Mouse (Mus musculus): ENCODE data around the gene Rbsn.

Rbsn gene

DNA sequence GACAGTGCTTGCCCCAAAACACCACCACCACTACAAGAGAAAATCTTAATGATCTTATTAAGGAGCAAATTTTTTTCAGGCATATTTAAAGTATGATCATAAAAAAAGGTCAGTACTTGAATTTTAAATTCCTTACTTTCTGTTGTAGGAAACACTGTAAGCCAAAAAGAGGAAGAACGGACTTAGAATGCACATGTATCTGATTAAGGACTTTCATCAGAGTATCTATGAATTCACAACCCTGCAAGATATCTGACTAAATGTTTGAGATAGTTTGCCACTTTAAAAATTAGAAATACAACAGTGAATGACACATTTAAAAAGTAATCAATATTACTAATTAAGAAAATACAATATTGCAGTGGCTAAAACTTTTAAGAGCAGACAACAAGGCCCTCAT is 38.3 kb downstream of the Rbsn start:
- no peak for DNase-seq (ENCODE audit: low spot score)

DNA sequence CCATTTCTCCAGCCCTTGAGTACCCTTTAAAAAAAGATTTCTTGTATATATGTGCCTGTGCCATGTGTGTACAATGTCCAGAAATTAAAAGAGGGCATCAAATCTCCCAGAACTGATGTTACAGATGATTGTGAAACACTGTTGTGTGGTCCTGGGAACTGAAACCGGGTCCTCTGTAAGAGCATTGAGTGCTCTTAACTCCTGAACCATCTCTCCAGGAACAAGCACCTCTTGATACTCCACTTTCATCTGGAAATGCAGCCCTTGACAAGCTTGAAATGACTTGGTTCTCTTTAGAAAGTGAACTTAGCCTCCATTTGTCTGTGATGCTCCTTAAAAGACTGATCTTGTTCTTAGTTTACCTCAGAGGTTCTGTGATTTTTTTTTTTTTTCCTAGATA is 52.0 kb downstream of the Rbsn start:
- DNase-seq (ENCODE audit: low spot score), result no peak

DNA sequence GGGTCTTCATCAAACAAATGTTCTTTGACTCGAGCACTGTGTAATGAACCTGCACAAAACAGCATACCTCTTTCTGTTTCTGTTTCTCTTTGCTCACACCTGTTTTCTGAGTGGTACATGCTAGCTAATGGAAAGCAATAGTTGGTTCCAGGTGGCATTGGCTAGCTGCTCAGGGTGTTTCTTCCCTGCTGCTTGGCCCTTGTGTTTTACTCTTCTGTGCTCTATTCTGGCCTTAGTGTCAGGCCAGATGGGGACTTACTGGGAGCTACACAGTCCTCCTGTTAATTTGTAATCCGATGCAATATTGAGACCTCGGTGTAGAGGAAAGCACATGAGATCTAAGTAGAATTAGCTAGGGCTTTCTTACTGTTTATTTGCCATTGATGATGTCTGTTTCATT is 55.9 kb downstream of the Rbsn start:
- no peak for DNase-seq (ENCODE audit: low spot score)

DNA sequence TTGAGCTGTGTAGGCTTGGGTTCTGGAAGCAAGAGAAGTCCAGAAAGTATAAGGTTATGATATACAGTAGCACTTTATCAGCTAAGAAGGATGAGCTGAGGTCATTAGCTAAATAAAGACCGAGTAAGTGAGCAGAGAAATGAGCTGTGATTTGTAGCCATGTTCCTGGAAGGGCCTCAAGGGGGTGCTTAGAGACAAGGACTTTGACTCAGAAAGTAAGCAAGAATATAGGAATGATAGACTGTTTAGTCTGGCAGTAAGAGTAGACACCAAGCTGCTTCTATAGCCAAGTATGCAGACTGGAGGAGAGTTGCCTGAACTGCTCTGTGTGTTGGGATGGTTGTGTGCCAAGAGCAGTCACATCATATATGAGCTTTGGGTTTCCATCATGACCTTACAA is 61.0 kb downstream of the Rbsn start:
- no peak for DNase-seq (ENCODE audit: low spot score)

DNA sequence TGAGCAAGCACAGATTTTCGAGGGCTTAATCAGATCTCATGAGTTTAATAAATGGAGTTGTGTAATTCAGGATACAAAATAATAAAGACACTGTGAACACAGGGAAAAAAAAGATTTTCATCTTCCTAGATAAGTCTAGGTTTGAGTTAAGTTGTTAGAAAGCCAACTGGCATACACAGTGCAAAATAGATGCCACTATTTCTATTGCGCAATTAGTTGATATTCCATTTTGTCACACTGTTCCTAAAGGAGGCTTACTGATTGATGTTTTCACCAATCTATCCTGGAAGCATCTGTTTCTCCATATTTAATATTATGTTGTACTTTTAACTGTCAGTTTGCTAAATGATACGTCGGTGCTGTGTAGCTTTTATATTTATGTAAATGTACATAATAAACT is 68.8 kb downstream of the Rbsn start:
- no peak for DNase-seq (ENCODE audit: low spot score)

All from testis, postnatal 14 days (tissue).